Mouse (Mus musculus): ENCODE measurements around the gene Gm12169.

DNA sequence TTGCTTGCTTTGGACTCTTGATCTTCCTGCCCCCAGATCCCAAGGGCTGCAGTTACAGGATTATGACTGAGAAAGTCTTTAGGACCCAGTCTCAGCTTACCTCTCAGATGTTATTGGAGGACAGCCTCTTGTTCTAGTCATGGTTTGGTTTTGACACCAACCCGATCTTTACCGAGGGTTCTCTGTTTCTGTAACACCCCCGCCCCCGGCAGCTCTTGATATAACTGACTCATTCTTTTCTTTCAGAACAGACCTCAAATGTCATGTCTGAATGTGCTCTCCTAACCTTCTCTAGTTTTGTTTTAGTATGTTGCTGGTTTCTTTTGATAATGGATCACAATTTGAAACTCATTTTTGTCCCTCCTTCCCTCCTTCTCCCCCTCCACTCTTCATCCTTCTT, 49.8 kb upstream of the Gm12169 start:
- TF ChIP-seq MYOG (IDR thresholded peaks at IDR 0.05; ENCODE audit: control insufficient read depth in 1 of 3, insufficient read depth in 1 of 3, insufficient read length in 2 of 3, low read depth in 2 of 3) (no peak), TCF12 (IDR thresholded peaks at IDR 0.05; ENCODE audit: insufficient read depth, poor library complexity, severe bottlenecking) (no peak), POLR2A (IDR thresholded peaks at IDR 0.05; ENCODE audit: insufficient read length, low read depth) (no peak), MAX (IDR thresholded peaks at IDR 0.05; ENCODE audit: low read depth) (no peak), E2F4 (IDR thresholded peaks at IDR 0.05; ENCODE audit: insufficient read depth) (no peak), POLR2AphosphoS2 (IDR thresholded peaks at IDR 0.05; ENCODE audit: insufficient read length, low read depth) (no peak), USF1 (IDR thresholded peaks at IDR 0.05; ENCODE audit: low read depth) (no peak), REST (IDR thresholded peaks at IDR 0.05; ENCODE audit: insufficient read depth, insufficient read length) (no peak), CEBPB (IDR thresholded peaks at IDR 0.05; ENCODE audit: insufficient read depth, poor library complexity, severe bottlenecking) (no peak), MYOD1 (IDR thresholded peaks at IDR 0.05; ENCODE audit: control insufficient read depth in 1 of 3, insufficient read length in 2 of 3, low read depth in 2 of 3) (no peak), SRF (IDR thresholded peaks at IDR 0.05; ENCODE audit: control insufficient read depth, insufficient read length, low read depth) (no peak), TCF3 (IDR thresholded peaks at IDR 0.05; ENCODE audit: insufficient read length, low read depth) (no peak)

Measured in myocyte (in vitro differentiated cells).